Mouse (Mus musculus) cerebellum, postnatal 36 days (tissue): Measurements from ENCODE around the gene Gm9195.

Source experiments
- DNase-seq, 2 experiments: peaks; one replicate each; pipeline ENCODE4 v3.0.0; 2021 to 2022; ENCODE audit warnings: mixed read lengths in 2 of 2

Gene Gm9195

DNA sequence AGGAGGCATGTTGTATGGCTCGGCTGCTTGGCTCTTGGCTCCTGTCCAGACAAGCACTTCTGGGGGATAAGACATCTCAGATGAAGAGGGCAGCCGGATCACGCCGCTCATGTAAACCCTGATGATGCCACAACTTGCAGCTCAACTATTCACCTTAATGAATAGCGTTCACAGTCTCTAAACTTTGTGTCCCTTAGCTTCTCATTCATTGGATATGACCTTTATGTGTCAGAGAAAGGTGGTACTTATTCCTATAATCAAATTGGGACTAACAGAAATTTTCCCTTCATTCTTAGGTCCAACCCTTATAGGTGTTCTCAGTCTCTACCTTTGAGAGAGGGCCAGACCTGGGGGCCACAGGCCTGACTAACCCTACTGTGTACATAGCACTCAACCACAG is at the start of gene Gm9195:
TSS of gene Gm9195 (minus strand) at position 101 of the 400 bp plus-strand sequence.
- DNase-seq = no peak

- DNase-seq = no peak
These were observed 44.9 kb upstream of the Gm9195 start for GRCm38 (mm10) chr14:72536392-72537017.

DNA sequence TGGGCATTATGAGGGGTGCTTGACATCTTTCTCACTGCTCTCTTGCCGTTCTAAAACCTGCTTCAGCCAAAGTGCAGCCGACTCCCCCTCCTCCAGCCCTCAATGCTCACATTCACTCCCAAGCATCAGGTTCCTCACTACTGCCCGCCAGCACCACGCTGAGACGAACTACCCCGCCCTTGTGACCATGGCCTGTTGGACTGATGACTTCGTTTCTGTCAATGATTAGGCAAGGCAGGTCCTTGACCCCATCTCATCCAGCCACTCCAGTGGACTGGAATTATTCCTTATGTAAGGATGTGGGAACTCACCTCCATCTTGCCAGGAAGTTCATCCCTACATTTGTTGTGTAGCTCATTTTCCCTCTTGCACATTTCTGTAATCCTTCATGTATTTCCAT is 42.2 kb upstream of the Gm9195 start:
- DNase-seq = no peak

DNA sequence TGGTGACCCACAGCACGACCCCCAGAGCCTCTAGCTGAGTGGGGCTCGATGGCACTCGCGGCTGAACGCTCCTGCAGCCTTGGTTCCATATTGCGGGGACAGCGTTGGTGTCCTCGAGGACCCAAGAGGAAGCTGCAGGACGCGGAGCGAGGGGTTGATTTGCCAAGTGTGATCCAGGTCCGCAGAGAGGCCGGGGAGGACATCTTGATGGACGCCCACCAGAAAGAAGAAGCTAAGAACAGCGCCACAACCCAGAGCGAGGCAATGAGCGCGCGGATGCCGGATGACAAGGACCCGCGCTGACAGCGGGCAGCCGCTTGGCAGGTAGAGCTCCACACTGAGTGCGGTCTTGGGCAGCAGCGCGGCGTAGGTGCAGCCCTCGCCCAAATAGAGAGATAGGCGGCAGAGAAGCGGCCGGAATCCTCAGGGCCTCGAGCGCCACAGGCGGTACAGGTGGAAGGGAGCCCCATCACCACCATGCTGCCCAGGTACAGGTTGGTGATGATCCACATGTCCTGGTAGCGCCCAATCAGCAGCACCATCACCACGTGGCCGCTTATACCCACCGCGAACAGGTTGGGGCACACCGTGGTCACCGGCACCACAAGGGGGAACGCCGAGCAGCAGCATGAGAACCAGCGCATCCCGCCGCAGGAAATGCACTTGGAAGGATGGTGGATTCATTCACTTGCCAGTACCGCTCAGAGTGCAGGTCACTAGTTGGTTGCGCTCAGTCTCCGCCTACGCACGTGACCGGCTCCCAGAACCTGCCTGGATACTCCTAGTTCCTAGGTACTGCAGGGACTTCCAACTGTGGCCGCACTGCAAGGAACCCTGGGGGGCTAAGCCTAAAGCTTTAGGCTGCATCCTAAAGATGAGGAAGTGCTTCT is 40.6 kb upstream of the Gm9195 start:
- DNase-seq = peak; percentile 41 to 44

DNA sequence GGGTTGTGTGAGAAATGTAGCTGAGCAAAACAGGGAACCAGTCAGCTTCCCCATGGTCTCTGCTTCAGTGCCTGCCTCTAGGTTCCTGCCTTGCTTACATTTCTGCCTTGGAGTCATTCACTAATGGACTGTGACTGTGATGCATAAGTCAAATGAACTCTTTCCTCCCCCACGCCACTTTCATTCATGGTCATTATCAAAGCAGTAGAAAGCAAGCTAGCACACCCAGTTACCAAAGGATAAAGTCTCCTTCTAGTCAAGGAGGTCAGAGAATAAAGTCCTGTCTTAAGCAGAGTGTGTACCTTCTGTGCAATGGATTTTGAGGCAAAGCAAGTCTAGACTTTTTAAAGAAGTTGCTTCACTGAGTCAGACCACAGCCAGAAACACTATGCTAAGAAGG is 35.5 kb upstream of the Gm9195 start:
- DNase-seq = no peak

- DNase-seq = no peak
These were observed 27.9 kb upstream of the Gm9195 start for GRCm38 (mm10) chr14:72519561-72519960.

GRCm38 (mm10) chr14:72518786-72519185 is 27.1 kb upstream of the Gm9195 start:
- DNase-seq = no peak

DNA sequence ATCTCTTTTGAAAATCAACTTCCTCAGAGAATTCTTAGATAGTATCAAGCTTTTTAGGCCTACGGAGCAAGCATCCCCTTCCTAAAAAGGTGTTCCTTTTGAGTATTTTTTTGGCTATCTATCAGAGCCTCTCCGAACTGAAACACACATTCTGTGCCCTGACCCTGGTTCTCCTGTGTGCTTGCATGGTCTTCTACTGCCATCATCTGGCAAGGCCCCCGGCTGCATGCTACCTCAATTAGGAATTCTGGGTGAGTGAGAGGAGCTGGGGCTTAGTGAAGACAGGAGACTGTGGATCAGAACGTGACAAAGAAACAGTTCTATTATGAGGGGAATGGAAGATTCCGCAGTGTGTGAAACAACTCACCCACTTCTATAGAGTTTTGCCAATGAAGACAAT is 24.7 kb upstream of the Gm9195 start:
- DNase-seq = peak; percentile 22 to 31

- no peak for DNase-seq
These were observed 15.2 kb upstream of the Gm9195 start for GRCm38 (mm10) chr14:72506723-72507420.

GRCm38 (mm10) chr14:72506018-72506722 is 14.5 kb upstream of the Gm9195 start:
- DNase-seq = peak in 1 of 2 experiments; percentile 3

DNA sequence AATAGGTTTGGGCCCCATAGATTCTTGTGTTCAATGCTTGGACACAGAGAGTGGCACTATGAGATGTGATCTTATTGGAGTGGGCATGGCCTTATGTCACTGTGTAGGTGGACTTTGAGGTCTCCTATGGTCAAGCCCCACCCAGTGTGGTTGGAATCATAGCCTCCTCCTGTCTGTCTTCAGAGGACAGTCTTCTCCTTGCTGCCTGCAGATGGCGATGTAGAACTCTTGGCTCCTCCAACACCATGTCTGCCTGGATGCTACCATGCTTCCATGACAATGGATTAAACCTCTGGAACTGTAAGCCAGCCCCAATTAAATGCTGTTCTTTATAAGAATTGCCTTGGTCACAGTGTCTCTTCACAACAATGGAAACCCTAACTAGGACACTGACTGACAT is 13.3 kb upstream of the Gm9195 start:
- no peak for DNase-seq

- DNase-seq = no peak
These were observed 11.6 kb upstream of the Gm9195 start for GRCm38 (mm10) chr14:72503241-72503640.

GRCm38 (mm10) chr14:72493775-72494174 is 2.1 kb upstream of the Gm9195 start:
- DNase-seq = no peak

GRCm38 (mm10) chr14:72490367-72490766 is 1.3 kb downstream of the Gm9195 start:
- no peak for DNase-seq

- no peak for DNase-seq
These were observed 17.1 kb downstream of the Gm9195 start for GRCm38 (mm10) chr14:72474501-72474900.

DNA sequence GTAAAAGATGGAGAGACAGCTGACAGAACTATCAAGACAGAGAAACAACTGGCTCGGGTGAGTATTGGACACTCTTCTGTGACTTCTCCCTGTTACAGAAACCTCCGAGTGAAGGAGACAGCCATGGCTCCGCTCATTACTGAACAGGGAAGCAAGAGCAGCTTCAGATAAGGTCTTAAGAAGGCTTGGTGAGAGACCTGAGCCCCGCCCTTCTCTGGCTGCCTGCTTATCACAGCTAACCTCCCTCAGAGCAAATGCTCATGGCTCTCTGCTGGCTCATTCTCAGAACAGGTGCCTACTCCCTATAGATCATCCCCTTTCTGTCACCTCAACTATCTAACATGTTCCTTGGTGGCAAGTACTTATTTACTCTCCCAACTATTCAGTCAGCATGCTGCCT is 23.2 kb downstream of the Gm9195 start:
- no peak for DNase-seq

DNA sequence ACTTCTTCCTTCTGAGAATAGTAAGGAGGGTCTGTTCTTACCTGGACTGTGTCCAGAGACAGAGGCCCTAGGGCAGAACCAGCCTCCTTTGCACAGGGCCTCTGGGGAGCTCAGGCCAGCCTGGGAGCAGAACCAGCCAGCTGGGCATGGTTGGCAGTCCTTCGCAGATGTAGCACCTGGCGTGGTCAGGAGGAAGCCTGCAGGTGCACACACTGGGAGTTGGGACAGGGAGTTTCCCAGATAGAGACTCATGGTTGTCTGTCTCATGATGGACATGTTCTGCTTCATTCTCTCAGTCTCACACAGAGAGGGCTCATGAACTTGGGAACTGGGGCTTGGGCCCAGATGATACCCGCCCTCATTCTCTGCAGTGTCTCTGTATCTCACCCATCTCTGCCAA is 25.3 kb downstream of the Gm9195 start:
- DNase-seq = no peak

DNA sequence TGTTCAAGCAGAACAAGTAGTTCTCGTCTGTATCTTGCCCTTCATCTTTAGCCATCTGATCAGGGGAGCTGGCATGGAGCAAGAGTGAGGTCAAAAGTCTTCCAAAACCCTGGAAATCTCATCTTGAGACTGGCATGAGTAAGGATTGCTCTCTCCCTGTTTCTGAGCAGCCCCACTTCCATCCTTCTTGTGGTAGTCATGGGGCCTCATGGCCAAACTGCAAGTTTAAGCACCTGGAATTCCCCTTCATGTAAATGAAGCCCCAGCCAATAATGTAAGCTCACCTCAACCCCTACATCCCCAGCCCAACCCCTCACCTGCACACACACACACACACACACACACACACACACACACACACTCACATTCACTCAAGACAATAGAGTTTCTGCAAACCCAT is 30.0 kb downstream of the Gm9195 start:
- DNase-seq = no peak

- DNase-seq = no peak
These were observed 31.3 kb downstream of the Gm9195 start for GRCm38 (mm10) chr14:72460291-72460690.

GRCm38 (mm10) chr14:72458930-72459329 is 32.7 kb downstream of the Gm9195 start:
- no peak for DNase-seq

DNA sequence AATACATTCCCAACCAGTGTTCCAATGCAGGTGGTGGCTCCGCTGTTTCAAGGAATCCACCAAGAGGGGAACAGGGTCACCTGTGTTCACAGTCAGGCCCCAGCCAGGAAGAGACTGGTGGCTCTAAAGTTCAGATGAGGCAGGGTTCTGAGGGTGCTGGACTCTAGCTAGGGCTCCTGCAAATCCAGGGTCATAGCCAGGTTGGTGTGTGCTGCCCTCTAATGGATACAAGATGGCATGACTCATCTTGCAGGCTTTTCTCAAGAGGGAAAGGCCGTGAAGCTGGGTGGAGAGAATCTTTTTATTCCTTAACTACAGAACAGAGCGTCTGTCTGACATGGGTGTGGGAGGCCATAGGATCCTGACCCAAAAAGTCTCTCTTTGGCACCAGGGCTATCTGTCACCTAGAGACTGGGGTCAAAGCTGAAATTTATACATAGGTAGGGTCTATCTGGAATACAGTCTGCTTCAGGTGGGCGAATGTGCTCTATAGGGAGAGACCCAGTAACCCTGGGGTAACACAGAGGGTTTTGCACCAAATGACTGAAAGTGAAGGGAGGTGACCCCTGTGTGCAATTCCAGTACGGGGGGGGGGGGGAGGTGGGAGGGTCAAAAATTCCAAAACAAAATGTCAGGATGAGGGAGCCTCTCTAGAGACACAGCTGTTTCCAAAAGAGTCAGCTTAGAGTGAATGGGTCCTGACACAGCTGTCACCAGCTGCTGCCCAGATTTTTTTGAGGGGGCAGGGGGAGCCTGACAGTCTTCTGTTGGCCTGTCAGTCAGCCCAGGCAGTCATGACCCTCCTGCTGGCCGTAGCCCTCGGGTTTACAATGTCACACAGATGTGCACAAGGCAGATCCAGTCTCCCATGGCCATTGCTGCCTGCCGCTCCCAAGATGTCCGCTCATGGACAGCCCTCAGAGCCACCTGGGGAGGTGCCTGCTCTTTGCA is 44.2 kb downstream of the Gm9195 start:
- peak in 1 of 2 experiments; percentile 7 for DNase-seq

DNA sequence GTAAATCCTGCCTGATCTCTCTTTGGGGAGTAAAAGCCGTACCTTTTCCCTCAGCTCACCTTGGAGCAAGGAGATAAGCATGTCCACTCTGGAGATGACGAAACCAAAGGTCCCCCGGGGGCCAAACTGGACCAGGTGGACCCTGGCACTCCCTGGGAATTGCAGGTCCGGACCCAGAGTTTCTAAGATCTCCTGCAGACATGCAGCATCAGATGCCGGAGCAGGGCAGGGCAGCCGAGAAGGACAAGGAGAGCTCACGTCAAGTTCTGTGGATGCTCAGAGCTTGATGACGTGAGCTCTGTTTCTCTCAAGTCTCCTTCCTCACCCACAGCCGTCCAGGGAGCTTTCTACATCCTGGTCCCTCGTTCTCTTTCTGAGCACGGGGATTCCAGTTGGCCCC is 48.7 kb downstream of the Gm9195 start:
- no peak for DNase-seq
